Mouse (Mus musculus) neutrophil, adult 65 days (primary cell): ENCODE data around the gene Itpr1. TPM values are rescaled to one million over a fixed set of nuclear protein-coding genes. Genes with fewer than 3 reads are reported as not detected.

ENCODE experiments used
- total RNA-seq: library from RNA; stranded (reverse); gene quantifications from 2 replicates; pipeline ENCODE4 v1.2.4, GENCODE M21; 2023

Itpr1 gene
- 36.7 and 51.1 TPM in 2 replicates for total RNA-seq

DNA sequence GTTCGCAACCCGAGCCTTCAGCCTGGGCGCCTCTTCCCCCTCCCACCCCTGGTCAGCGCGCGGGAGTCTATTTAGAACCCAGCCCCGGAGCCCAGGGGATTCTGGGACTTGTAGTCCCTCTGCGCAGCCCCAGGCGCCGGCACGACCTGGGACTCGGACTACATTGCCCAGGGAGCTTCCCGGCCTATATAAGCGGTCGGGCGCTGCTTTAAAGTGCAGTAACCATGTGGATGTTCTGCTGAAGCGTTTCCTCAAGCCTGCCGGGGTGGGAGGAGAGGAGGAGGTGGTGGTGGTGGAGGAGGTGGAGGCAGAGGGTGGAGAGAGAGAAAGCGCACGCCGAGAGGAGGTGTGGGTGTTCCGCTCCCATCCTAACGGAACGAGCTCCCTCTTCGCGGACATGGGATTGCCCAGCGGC, at the start of gene Itpr1:
Gene Itpr1, plus strand, starts transcription at position 216 of the 415 bp plus-strand sequence.

GRCm38 (mm10) chr6:108184847-108185684, 27.8 kb upstream of the Itpr1 start, which contains the start of gene Sumf1:
TSS of gene Sumf1 (minus strand) at chr6:108185582.

Other genes starting within 250 kb of the Itpr1 start
- 0.88 and 1.7 TPM in 2 replicates for gene Setmar, start 148.1 kb upstream of the Itpr1 start, total RNA-seq
- gene Sumf1, start 27.5 kb upstream of the Itpr1 start, total RNA-seq = 21.8 and 27.5 TPM in 2 replicates